Mouse (Mus musculus): Measurements from ENCODE around the gene Hoxa7.

- no peak for TF ChIP-seq POLR2A (IDR thresholded peaks at IDR 0.05; ENCODE audit: low read depth, low read length)
- no peak for TF ChIP-seq CTCF (IDR thresholded peaks at IDR 0.05; ENCODE audit: extremely low read depth, insufficient read length, insufficient replicate concordance, low read depth, low read length)
Measured at GRCm38 (mm10) chr6:52225612-52226568, 4.2 kb upstream of the Hoxa7 start.

All from small intestine, adult 2 months (tissue).